Mouse (Mus musculus): ENCODE measurements around the gene Fgd6. TPM values are rescaled to one million over a fixed set of nuclear protein-coding genes. Genes with fewer than 3 reads are reported as not detected.

The Fgd6 gene
- polyA plus RNA-seq, 1 experiment from 2014 or later: 2.2 TPM

DNA sequence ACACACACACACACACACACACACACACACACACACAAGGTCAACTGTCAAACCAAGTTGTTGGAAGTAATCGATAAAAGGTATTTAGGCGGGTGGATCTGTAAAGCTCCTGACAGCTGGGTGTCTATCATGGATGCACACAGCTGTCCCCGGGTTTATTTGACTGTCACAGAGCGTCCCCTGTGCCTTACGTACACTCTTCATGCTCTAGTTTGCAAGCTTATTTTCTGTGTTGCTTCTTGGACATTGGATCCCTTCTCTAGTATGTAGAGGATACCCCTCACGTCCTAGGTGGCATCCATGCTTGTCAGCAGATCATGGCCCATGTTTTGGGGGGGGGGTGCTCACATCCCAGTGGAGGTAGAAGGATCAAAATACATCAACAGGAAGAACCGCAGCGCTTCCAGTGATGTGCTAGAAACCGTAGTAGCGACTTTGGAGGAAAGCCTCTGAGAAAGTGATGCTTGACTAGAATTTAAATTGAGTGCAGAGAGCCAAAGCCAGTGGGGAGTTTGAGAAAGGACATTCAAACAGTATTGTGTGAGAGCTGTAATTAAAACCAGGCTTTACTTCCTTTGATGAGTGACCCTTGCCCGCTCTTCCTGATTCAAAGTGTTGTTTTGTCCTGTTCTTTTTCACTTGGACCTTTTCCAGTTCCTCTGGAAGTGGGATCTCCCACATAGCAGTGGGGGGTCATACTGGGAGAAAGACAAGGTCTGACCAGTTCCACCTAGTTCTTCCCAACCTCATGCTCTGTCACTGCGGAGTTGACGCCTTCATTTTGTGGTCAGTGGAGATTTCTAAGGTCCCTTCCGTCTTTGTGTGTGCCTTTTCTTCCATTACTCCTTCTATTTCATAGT, 41.4 kb downstream of the Fgd6 start:
- Histone ChIP-seq H3K9me3 (ENCODE audit: control insufficient read depth, low read length) (no peaks in the 10 kb centered on the region), H3K27me3 (replicated peaks; ENCODE audit: control insufficient read depth, insufficient read depth, low read length) (no peaks in the 10 kb centered on the region), H3K4me2 (ENCODE audit: low read length) (no peak overlapping the region), H3K36me3 (ENCODE audit: control insufficient read depth, insufficient read depth, low read length) (no peaks in the 10 kb centered on the region), H3K9ac (ENCODE audit: low read depth, low read length) (no peak overlapping the region), H3K4me1 (ENCODE audit: control insufficient read depth, insufficient read depth, low read depth, low read length) (peaks cover 8% of the 10 kb centered on the region; the same call in 1 of the 2 replicates), H3K27ac (ENCODE audit: low read depth, low read length) (peak overlapping the region; percentile 26), H3K4me3 (ENCODE audit: low read length) (no peak overlapping the region)
- ATAC-seq: peak; percentile 63
- WGBS: 61% methylated on average over 14 of the region's 14 CpGs

DNA sequence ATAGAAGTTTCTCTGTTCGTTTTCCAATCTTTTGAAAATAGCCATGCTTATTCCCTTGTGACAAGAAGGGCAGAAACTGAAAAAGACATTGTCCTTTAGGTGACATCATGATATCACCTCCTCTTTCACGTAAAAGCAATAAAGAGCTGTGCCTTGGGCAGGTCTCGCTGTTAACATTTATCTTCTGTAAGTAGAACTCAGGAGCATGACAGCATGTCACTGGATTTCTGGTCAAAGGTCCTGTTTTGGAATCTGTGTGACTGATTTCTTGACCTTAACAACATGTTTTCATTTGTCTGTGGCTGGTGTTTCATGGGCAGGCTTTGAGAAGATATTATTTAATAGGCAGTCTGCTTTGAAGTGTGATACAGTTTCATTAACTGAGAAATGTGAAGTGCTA, 44.9 kb downstream of the Fgd6 start:
- Histone ChIP-seq H3K36me3 (ENCODE audit: control insufficient read depth, insufficient read depth, low read length) (no peaks in the 10 kb centered on the region), H3K27me3 (replicated peaks; ENCODE audit: control insufficient read depth, insufficient read depth, low read length) (no peaks in the 10 kb centered on the region), H3K4me2 (ENCODE audit: low read length) (no peak overlapping the region), H3K4me1 (ENCODE audit: control insufficient read depth, insufficient read depth, low read depth, low read length) (peaks cover 4% of the 10 kb centered on the region; the same call in 1 of the 2 replicates), H3K9me3 (ENCODE audit: control insufficient read depth, low read length) (no peaks in the 10 kb centered on the region), H3K27ac (ENCODE audit: low read depth, low read length) (no peak overlapping the region), H3K9ac (ENCODE audit: low read depth, low read length) (no peak overlapping the region), H3K4me3 (ENCODE audit: low read length) (no peak overlapping the region)
- WGBS: 71% methylated on average over 3 of the region's 3 CpGs
- ATAC-seq: no peak

GRCm38 (mm10) chr10:94082040-94082734, 46.4 kb downstream of the Fgd6 start:
- H3K9ac ChIP-seq (ENCODE audit: low read depth, low read length): no peak overlapping the region
- whole genome bisulfite sequencing: 34% methylated on average over 7 of the region's 7 CpGs
- no peak for ATAC-seq
- no peaks in the 10 kb centered on the region for H3K36me3 ChIP-seq (ENCODE audit: control insufficient read depth, insufficient read depth, low read length)
- no peaks in the 10 kb centered on the region for H3K27me3 ChIP-seq (replicated peaks; ENCODE audit: control insufficient read depth, insufficient read depth, low read length)
- no peak overlapping the region for H3K4me3 ChIP-seq (ENCODE audit: low read length)
- H3K9me3 ChIP-seq (ENCODE audit: control insufficient read depth, low read length): no peaks in the 10 kb centered on the region
- no peak overlapping the region for H3K4me2 ChIP-seq (ENCODE audit: low read length)
- H3K4me1 ChIP-seq (ENCODE audit: control insufficient read depth, insufficient read depth, low read depth, low read length): peaks cover 4% of the 10 kb centered on the region; the same call in 1 of the 2 replicates
- H3K27ac ChIP-seq (ENCODE audit: low read depth, low read length): no peak overlapping the region

GRCm38 (mm10) chr10:94086315-94086714, 50.5 kb downstream of the Fgd6 start:
- H3K4me2 ChIP-seq (ENCODE audit: low read length): no peak overlapping the region
- peaks cover 4% of the 10 kb centered on the region; the same call in 1 of the 2 replicates for H3K4me1 ChIP-seq (ENCODE audit: control insufficient read depth, insufficient read depth, low read depth, low read length)
- WGBS: 73% methylated on average over 8 of the region's 8 CpGs

GRCm38 (mm10) chr10:94087367-94088077, 51.7 kb downstream of the Fgd6 start:
- H3K36me3 ChIP-seq (ENCODE audit: control insufficient read depth, insufficient read depth, low read length): 0 out of 2 replicates have a peak, but pooled peaks cover 6% of the 10 kb centered on the region
- ATAC-seq: peak; percentile 84
- 26% methylated on average over 10 of the region's 11 CpGs for WGBS
- no peak overlapping the region for H3K4me3 ChIP-seq (ENCODE audit: low read length)
- H3K9me3 ChIP-seq (ENCODE audit: control insufficient read depth, low read length): no peaks in the 10 kb centered on the region
- no peaks in the 10 kb centered on the region for H3K27me3 ChIP-seq (replicated peaks; ENCODE audit: control insufficient read depth, insufficient read depth, low read length)
- peak overlapping the region; percentile 23; the same call in 1 of the 2 replicates for H3K27ac ChIP-seq (ENCODE audit: low read depth, low read length)
- no peak overlapping the region for H3K9ac ChIP-seq (ENCODE audit: low read depth, low read length)
- peak overlapping the region; percentile 10 for H3K4me2 ChIP-seq (ENCODE audit: low read length)
- H3K4me1 ChIP-seq (ENCODE audit: control insufficient read depth, insufficient read depth, low read depth, low read length): no peaks in the 10 kb centered on the region

More at GRCm38 (mm10) chr10:94086315-94086714, 50.5 kb downstream of the Fgd6 start:
- no peak overlapping the region for H3K9ac ChIP-seq (ENCODE audit: low read depth, low read length)
- no peak overlapping the region for H3K27ac ChIP-seq (ENCODE audit: low read depth, low read length)
- no peaks in the 10 kb centered on the region for H3K27me3 ChIP-seq (replicated peaks; ENCODE audit: control insufficient read depth, insufficient read depth, low read length)
- H3K36me3 ChIP-seq (ENCODE audit: control insufficient read depth, insufficient read depth, low read length): 0 out of 2 replicates have a peak, but pooled peaks cover 4% of the 10 kb centered on the region
- H3K9me3 ChIP-seq (ENCODE audit: control insufficient read depth, low read length): no peaks in the 10 kb centered on the region
- no peak overlapping the region for H3K4me3 ChIP-seq (ENCODE audit: low read length)
- no peak for ATAC-seq

DNA sequence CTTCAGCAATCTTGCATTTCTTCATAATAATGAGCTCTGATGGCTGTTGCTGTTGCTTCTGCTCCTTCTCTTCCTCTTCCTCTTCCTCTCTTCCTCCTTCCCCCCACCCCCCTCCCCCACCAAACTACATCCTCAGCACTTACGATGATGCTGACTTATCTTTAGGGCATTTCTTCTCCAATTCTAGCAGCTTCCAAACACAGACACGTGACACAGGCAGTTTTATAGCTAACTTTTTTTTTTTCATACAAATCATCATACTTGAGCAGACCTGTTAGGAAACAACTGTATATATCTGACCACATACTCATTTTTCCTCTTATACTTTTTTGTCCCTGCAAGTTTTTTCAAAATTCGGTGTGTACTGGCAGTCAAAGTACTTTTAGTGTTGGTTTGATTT, 54.2 kb downstream of the Fgd6 start:
- no peak for ATAC-seq
- no peaks in the 10 kb centered on the region for H3K27me3 ChIP-seq (replicated peaks; ENCODE audit: control insufficient read depth, insufficient read depth, low read length)
- H3K4me2 ChIP-seq (ENCODE audit: low read length): no peak overlapping the region
- H3K9me3 ChIP-seq (ENCODE audit: control insufficient read depth, low read length): no peaks in the 10 kb centered on the region
- no peak overlapping the region for H3K27ac ChIP-seq (ENCODE audit: low read depth, low read length)
- 0 out of 2 replicates have a peak, but pooled peaks cover 6% of the 10 kb centered on the region for H3K36me3 ChIP-seq (ENCODE audit: control insufficient read depth, insufficient read depth, low read length)
- WGBS: 90% methylated on average over 3 of the region's 3 CpGs
- H3K4me1 ChIP-seq (ENCODE audit: control insufficient read depth, insufficient read depth, low read depth, low read length): no peaks in the 10 kb centered on the region
- H3K4me3 ChIP-seq (ENCODE audit: low read length): no peak overlapping the region
- H3K9ac ChIP-seq (ENCODE audit: low read depth, low read length): no peak overlapping the region

- ATAC-seq: no peak
- no peaks in the 10 kb centered on the region for H3K4me1 ChIP-seq (ENCODE audit: control insufficient read depth, insufficient read depth, low read depth, low read length)
- WGBS: 23% methylated on average over 5 of the region's 5 CpGs
- H3K9me3 ChIP-seq (ENCODE audit: control insufficient read depth, low read length): no peaks in the 10 kb centered on the region
- no peak overlapping the region for H3K9ac ChIP-seq (ENCODE audit: low read depth, low read length)
- 0 out of 2 replicates have a peak, but pooled peaks cover 6% of the 10 kb centered on the region for H3K36me3 ChIP-seq (ENCODE audit: control insufficient read depth, insufficient read depth, low read length)
- H3K27ac ChIP-seq (ENCODE audit: low read depth, low read length): no peak overlapping the region
- H3K27me3 ChIP-seq (replicated peaks; ENCODE audit: control insufficient read depth, insufficient read depth, low read length): no peaks in the 10 kb centered on the region
- H3K4me3 ChIP-seq (ENCODE audit: low read length): no peak overlapping the region
- H3K4me2 ChIP-seq (ENCODE audit: low read length): no peak overlapping the region
Measured at GRCm38 (mm10) chr10:94093534-94093933, 57.7 kb downstream of the Fgd6 start.

GRCm38 (mm10) chr10:94095743-94096465, 60.1 kb downstream of the Fgd6 start:
- no peaks in the 10 kb centered on the region for H3K4me1 ChIP-seq (ENCODE audit: control insufficient read depth, insufficient read depth, low read depth, low read length)
- ATAC-seq: no peak
- no peaks in the 10 kb centered on the region for H3K9me3 ChIP-seq (ENCODE audit: control insufficient read depth, low read length)
- H3K27ac ChIP-seq (ENCODE audit: low read depth, low read length): no peak overlapping the region
- WGBS: 87% methylated on average over 17 of the region's 17 CpGs
- H3K9ac ChIP-seq (ENCODE audit: low read depth, low read length): no peak overlapping the region
- no peak overlapping the region for H3K4me2 ChIP-seq (ENCODE audit: low read length)
- no peak overlapping the region for H3K4me3 ChIP-seq (ENCODE audit: low read length)
- H3K27me3 ChIP-seq (replicated peaks; ENCODE audit: control insufficient read depth, insufficient read depth, low read length): no peaks in the 10 kb centered on the region
- H3K36me3 ChIP-seq (ENCODE audit: control insufficient read depth, insufficient read depth, low read length): 0 out of 2 replicates have a peak, but pooled peaks cover 5% of the 10 kb centered on the region
